Mouse (Mus musculus): ENCODE data around the gene Klhl2. TPM values are rescaled to one million over a fixed set of nuclear protein-coding genes. Genes with fewer than 3 reads are reported as not detected.

Klhl2 gene
- polyA plus RNA-seq, 1 experiment from 2014 or later, result 13.9 TPM

DNA sequence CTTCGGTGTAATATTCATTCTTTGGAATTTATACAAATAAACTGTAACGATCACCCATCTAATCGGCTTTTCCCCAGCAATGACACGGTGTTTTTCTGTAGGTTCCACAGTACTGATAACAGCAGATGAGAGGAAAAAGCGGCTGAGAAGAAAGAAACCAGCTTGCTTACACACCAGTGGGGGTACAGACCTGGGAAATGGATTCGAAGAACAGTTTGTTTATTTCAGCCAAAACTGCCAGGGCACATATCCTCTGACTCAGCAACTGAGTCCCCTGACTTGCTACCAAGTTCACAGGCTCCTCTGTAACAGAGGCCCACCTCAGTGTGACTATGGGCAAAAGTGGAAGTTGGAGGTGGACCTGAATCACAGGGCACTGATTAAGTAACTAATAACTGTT is 67.9 kb downstream of the Klhl2 start:
- H3K9me3 ChIP-seq (replicated peaks; ENCODE audit: control insufficient read depth, low read length), result no peaks in the 10 kb centered on the region
- ATAC-seq (replicated peaks; ENCODE audit: insufficient number of reproducible peaks, low FRiP score, low TSS enrichment, low read depth) (no peak), DNase-seq (ENCODE audit: low spot score) (no peak)
- H3K36me3 ChIP-seq (replicated peaks; ENCODE audit: control insufficient read depth, insufficient read depth, low read depth, low read length), result no peaks in the 10 kb centered on the region
- no peaks in the 10 kb centered on the region for H3K4me1 ChIP-seq (ENCODE audit: control insufficient read depth, insufficient read depth, low read length)
- no peaks in the 10 kb centered on the region for H3K27me3 ChIP-seq (ENCODE audit: control insufficient read depth, insufficient read depth, low read length)
- H3K9ac ChIP-seq (replicated peaks; ENCODE audit: low read length), result no peak overlapping the region
- 91% methylated on average over 6 of the region's 6 CpGs for WGBS
- H3K27ac ChIP-seq (replicated peaks; ENCODE audit: low read depth, low read length), result no peak overlapping the region
- H3K4me2 ChIP-seq (ENCODE audit: low read depth, low read length), result no peak overlapping the region
- H3K4me3 ChIP-seq (ENCODE audit: low read depth, low read length), result no peak overlapping the region

DNA sequence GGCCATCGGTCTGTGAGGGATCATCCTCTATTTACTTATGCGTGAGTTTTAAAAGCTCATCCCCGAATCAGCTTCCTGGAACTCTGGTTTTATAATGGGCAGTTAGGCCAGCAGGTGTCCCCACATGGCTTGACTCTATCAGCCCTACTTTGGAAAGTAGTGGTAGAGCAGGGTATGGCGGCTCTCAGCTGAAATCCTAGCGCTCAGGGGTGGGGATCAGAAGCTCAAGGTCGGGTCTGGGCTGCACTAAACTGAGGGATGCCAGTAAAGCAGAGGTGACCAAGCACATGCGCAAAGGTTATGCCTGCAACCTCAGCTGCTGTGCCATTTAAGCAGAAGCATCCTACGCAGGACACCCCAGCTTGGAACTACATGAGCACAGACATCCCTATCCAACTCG is 71.9 kb downstream of the Klhl2 start:
- no peaks in the 10 kb centered on the region for H3K4me1 ChIP-seq (ENCODE audit: control insufficient read depth, insufficient read depth, low read length)
- ATAC-seq (replicated peaks; ENCODE audit: insufficient number of reproducible peaks, low FRiP score, low TSS enrichment, low read depth) (0 out of 2 replicates have a peak, but pooled peaks have one; percentile 44), DNase-seq (ENCODE audit: low spot score) (no peak)
- H3K4me3 ChIP-seq (ENCODE audit: low read depth, low read length), result no peak overlapping the region
- H3K9ac ChIP-seq (replicated peaks; ENCODE audit: low read length), result no peak overlapping the region
- 75% methylated on average over 9 of the region's 9 CpGs for WGBS
- no peak overlapping the region for H3K4me2 ChIP-seq (ENCODE audit: low read depth, low read length)
- H3K36me3 ChIP-seq (replicated peaks; ENCODE audit: control insufficient read depth, insufficient read depth, low read depth, low read length), result no peaks in the 10 kb centered on the region
- H3K27me3 ChIP-seq (ENCODE audit: control insufficient read depth, insufficient read depth, low read length), result no peaks in the 10 kb centered on the region
- H3K9me3 ChIP-seq (replicated peaks; ENCODE audit: control insufficient read depth, low read length), result no peaks in the 10 kb centered on the region
- no peak overlapping the region for H3K27ac ChIP-seq (replicated peaks; ENCODE audit: low read depth, low read length)

DNA sequence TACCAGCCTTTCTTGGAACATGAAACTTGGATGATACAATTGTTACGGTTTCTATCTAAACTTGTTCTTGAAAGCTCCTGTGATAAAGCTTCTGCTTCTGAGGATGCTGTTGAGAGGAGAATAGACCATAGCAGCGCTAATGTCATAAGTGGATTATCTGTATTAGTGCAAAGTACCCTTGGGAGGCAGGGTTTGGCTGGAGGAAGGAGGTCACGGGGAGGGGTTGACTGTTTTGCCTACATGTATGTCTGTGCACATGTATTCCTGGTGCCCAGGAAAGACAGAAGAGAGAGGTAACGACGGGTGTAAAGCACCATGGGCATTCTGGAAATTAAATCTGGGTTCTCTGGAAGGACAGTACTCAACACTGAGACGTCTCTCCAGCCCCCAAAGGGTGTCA is 75.7 kb downstream of the Klhl2 start:
- no peak overlapping the region for H3K9ac ChIP-seq (replicated peaks; ENCODE audit: low read length)
- 93% methylated on average over 6 of the region's 6 CpGs for WGBS
- no peak for ATAC-seq (replicated peaks; ENCODE audit: insufficient number of reproducible peaks, low FRiP score, low TSS enrichment, low read depth)

DNA sequence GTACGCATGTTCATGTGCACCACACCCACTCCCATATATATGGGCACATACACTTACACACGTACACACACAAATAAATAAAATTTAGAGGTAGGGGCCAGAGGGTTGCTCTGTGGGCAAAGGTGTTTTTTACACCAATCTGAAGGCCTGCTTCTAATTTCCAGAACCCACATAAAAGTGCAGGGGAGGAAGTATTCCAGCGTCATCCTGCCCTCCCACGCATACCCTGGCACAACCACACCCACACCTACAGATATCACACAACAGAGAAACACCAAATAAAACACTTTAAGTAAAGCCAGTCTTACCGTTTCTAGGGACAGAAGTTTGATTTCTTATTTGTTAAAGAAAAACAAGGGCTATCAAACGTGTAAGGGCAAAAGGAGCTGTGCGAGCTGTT is 79.0 kb downstream of the Klhl2 start:
- ATAC-seq (replicated peaks; ENCODE audit: insufficient number of reproducible peaks, low FRiP score, low TSS enrichment, low read depth), result no peak
- WGBS, result 88% methylated on average over 7 of the region's 7 CpGs

More for the DNA sequence above, 75.7 kb downstream of the Klhl2 start:
- H3K27me3 ChIP-seq (ENCODE audit: control insufficient read depth, insufficient read depth, low read length), result no peaks in the 10 kb centered on the region
- no peak overlapping the region for H3K27ac ChIP-seq (replicated peaks; ENCODE audit: low read depth, low read length)
- H3K36me3 ChIP-seq (replicated peaks; ENCODE audit: control insufficient read depth, insufficient read depth, low read depth, low read length), result no peaks in the 10 kb centered on the region
- no peaks in the 10 kb centered on the region for H3K4me1 ChIP-seq (ENCODE audit: control insufficient read depth, insufficient read depth, low read length)
- H3K4me3 ChIP-seq (ENCODE audit: low read depth, low read length), result no peak overlapping the region
- H3K9me3 ChIP-seq (replicated peaks; ENCODE audit: control insufficient read depth, low read length), result no peaks in the 10 kb centered on the region
- DNase-seq (ENCODE audit: low spot score), result no peak
- H3K4me2 ChIP-seq (ENCODE audit: low read depth, low read length), result no peak overlapping the region

DNA sequence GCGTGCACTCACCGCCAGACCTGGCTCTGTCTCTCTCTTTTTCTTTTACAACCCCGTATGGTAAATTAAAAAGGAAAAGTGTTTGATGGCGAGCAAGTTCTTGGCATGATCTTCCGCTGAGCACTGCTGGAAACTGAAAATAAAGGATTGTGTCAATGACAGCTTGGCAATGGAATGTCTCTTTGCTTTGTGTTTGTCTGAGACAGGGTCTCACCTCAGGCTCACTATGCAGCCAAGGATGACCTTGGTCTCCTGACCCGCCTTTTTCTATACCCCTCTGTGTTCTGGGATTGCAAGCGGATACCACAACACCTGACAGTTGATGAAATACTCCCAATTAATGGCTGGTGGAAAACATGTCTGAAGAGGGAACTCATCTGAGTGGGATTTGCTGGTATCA is 80.2 kb downstream of the Klhl2 start:
- H3K36me3 ChIP-seq (replicated peaks; ENCODE audit: control insufficient read depth, insufficient read depth, low read depth, low read length), result no peaks in the 10 kb centered on the region
- H3K4me2 ChIP-seq (ENCODE audit: low read depth, low read length), result no peak overlapping the region
- H3K4me1 ChIP-seq (ENCODE audit: control insufficient read depth, insufficient read depth, low read length), result no peaks in the 10 kb centered on the region
- ATAC-seq (replicated peaks; ENCODE audit: insufficient number of reproducible peaks, low FRiP score, low TSS enrichment, low read depth), result no peak
- no peak for DNase-seq (ENCODE audit: low spot score)
- H3K4me3 ChIP-seq (ENCODE audit: low read depth, low read length), result no peak overlapping the region
- WGBS, result 92% methylated on average over 7 of the region's 7 CpGs
- no peaks in the 10 kb centered on the region for H3K27me3 ChIP-seq (ENCODE audit: control insufficient read depth, insufficient read depth, low read length)
- H3K9ac ChIP-seq (replicated peaks; ENCODE audit: low read length), result no peak overlapping the region
- no peak overlapping the region for H3K27ac ChIP-seq (replicated peaks; ENCODE audit: low read depth, low read length)
- no peaks in the 10 kb centered on the region for H3K9me3 ChIP-seq (replicated peaks; ENCODE audit: control insufficient read depth, low read length)

More for the DNA sequence above, 79.0 kb downstream of the Klhl2 start:
- Histone ChIP-seq H3K4me2 (ENCODE audit: low read depth, low read length) (no peak overlapping the region), H3K27me3 (ENCODE audit: control insufficient read depth, insufficient read depth, low read length) (no peaks in the 10 kb centered on the region), H3K4me3 (ENCODE audit: low read depth, low read length) (no peak overlapping the region), H3K4me1 (ENCODE audit: control insufficient read depth, insufficient read depth, low read length) (no peaks in the 10 kb centered on the region), H3K27ac (replicated peaks; ENCODE audit: low read depth, low read length) (no peak overlapping the region), H3K36me3 (replicated peaks; ENCODE audit: control insufficient read depth, insufficient read depth, low read depth, low read length) (no peaks in the 10 kb centered on the region), H3K9me3 (replicated peaks; ENCODE audit: control insufficient read depth, low read length) (no peaks in the 10 kb centered on the region), H3K9ac (replicated peaks; ENCODE audit: low read length) (no peak overlapping the region)
- no peak for DNase-seq (ENCODE audit: low spot score)

DNA sequence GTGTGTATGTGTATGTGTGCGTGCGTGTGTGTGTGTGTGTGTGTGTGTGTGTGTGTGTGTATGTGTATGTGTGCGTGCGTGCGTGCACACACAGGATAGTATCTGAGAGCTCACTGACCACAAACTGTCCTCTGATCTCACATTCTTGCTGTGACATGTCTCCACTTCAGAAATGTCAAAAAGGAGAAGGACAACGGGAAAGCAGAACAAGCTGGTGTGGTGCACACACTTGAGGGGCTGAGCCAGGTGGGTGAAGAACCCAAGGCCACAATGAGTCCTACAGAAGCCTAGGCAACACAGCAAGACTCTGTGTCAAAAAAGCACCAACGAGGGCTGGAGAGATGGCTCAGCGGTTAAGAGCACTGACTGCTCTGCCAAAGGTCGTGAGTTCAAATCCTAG is 81.2 kb downstream of the Klhl2 start:
- Histone ChIP-seq H3K27ac (replicated peaks; ENCODE audit: low read depth, low read length) (no peak overlapping the region), H3K36me3 (replicated peaks; ENCODE audit: control insufficient read depth, insufficient read depth, low read depth, low read length) (no peaks in the 10 kb centered on the region), H3K9me3 (replicated peaks; ENCODE audit: control insufficient read depth, low read length) (no peaks in the 10 kb centered on the region), H3K27me3 (ENCODE audit: control insufficient read depth, insufficient read depth, low read length) (no peaks in the 10 kb centered on the region), H3K9ac (replicated peaks; ENCODE audit: low read length) (no peak overlapping the region), H3K4me3 (ENCODE audit: low read depth, low read length) (no peak overlapping the region), H3K4me1 (ENCODE audit: control insufficient read depth, insufficient read depth, low read length) (no peaks in the 10 kb centered on the region), H3K4me2 (ENCODE audit: low read depth, low read length) (no peak overlapping the region)
- ATAC-seq (replicated peaks; ENCODE audit: insufficient number of reproducible peaks, low FRiP score, low TSS enrichment, low read depth) (no peak), DNase-seq (ENCODE audit: low spot score) (no peak)
- WGBS, result 83% methylated on average over 7 of the region's 9 CpGs

DNA sequence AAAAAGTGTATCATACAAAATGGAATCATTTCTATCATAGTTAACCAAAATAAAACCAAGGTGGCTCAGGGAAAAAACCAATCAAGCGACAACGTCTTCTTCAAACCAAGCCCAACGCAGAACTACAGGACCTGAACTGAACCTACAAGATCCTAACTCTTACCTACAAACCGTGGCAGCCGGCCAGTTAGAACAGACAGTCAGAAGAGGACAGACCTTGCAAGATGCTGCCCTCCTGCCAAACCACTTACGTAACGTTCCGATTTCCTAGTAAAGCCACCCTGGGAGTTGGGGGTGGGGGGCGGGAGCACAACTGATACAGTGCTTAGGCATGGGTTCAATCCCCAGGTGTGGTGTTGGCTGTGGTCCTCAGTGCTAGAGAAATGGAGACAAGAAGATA is 82.8 kb downstream of the Klhl2 start:
- Histone ChIP-seq H3K4me1 (ENCODE audit: control insufficient read depth, insufficient read depth, low read length) (no peaks in the 10 kb centered on the region), H3K27me3 (ENCODE audit: control insufficient read depth, insufficient read depth, low read length) (no peaks in the 10 kb centered on the region), H3K9me3 (replicated peaks; ENCODE audit: control insufficient read depth, low read length) (no peaks in the 10 kb centered on the region), H3K9ac (replicated peaks; ENCODE audit: low read length) (no peak overlapping the region), H3K36me3 (replicated peaks; ENCODE audit: control insufficient read depth, insufficient read depth, low read depth, low read length) (no peaks in the 10 kb centered on the region), H3K4me2 (ENCODE audit: low read depth, low read length) (no peak overlapping the region), H3K27ac (replicated peaks; ENCODE audit: low read depth, low read length) (no peak overlapping the region), H3K4me3 (ENCODE audit: low read depth, low read length) (no peak overlapping the region)
- ATAC-seq (replicated peaks; ENCODE audit: insufficient number of reproducible peaks, low FRiP score, low TSS enrichment, low read depth) (no peak), DNase-seq (ENCODE audit: low spot score) (no peak)
- WGBS, result 95% methylated on average over 9 of the region's 9 CpGs

DNA sequence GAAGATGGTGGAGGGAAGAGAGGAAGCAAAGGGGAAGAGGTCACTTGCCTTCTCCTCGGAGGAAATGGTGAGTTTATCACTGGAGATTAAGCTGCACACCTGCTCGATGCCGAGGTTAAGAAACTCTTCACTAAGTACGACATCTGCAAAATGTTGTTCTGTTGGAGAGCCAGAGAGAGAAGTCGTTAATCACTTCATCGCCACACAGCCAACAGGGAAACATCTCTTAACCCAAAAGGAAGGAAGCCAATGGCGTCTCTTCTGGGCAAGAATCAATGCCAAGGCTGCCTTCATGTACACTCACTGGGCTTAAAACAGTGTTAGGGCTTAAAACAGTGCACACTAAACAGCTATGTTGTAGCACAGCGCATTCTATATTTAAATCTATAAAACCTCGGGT is 85.7 kb downstream of the Klhl2 start:
- no peaks in the 10 kb centered on the region for H3K9me3 ChIP-seq (replicated peaks; ENCODE audit: control insufficient read depth, low read length)
- 88% methylated on average over 9 of the region's 9 CpGs for WGBS
- H3K27me3 ChIP-seq (ENCODE audit: control insufficient read depth, insufficient read depth, low read length), result no peaks in the 10 kb centered on the region
- DNase-seq (ENCODE audit: low spot score) (no peak), ATAC-seq (replicated peaks; ENCODE audit: insufficient number of reproducible peaks, low FRiP score, low TSS enrichment, low read depth) (no peak)
- no peak overlapping the region for H3K9ac ChIP-seq (replicated peaks; ENCODE audit: low read length)
- H3K27ac ChIP-seq (replicated peaks; ENCODE audit: low read depth, low read length), result no peak overlapping the region
- H3K36me3 ChIP-seq (replicated peaks; ENCODE audit: control insufficient read depth, insufficient read depth, low read depth, low read length), result no peaks in the 10 kb centered on the region
- no peak overlapping the region for H3K4me3 ChIP-seq (ENCODE audit: low read depth, low read length)
- no peak overlapping the region for H3K4me2 ChIP-seq (ENCODE audit: low read depth, low read length)
- H3K4me1 ChIP-seq (ENCODE audit: control insufficient read depth, insufficient read depth, low read length), result no peaks in the 10 kb centered on the region

Measured in embryonic facial prominence, embryonic 11.5 days (tissue).